Mouse (Mus musculus): ENCODE measurements around the gene Dnah6. TPM values are rescaled to one million over a fixed set of nuclear protein-coding genes. Genes with fewer than 3 reads are reported as not detected.

Gene Dnah6
- polyA plus RNA-seq, 1 experiment from 2014 or later: 0.02 TPM

GRCm38 (mm10) chr6:73233202-73233726 lies 11.8 kb upstream of the Dnah6 start:
- Histone ChIP-seq H3K4me1 (replicated peaks; ENCODE audit: control insufficient read depth, insufficient read depth) (no peaks in the 10 kb centered on the region), H3K9ac (ENCODE audit: low read length) (no peak overlapping the region), H3K27me3 (ENCODE audit: control insufficient read depth, insufficient read depth, low read length) (no peaks in the 10 kb centered on the region), H3K27ac (replicated peaks) (no peak overlapping the region), H3K9me3 (ENCODE audit: control insufficient read depth, low read length) (no peaks in the 10 kb centered on the region), H3K4me3 (ENCODE audit: low read depth, low read length) (no peak overlapping the region), H3K4me2 (replicated peaks; ENCODE audit: low read depth) (no peak overlapping the region), H3K36me3 (ENCODE audit: control insufficient read depth, insufficient read depth, low read length) (no peaks in the 10 kb centered on the region)
- DNase-seq (ENCODE audit: low spot score) (no peak), ATAC-seq (ENCODE audit: low FRiP score, low TSS enrichment) (no peak)
- 95% methylated on average over 6 of the region's 6 CpGs for WGBS
- TF ChIP-seq CTCF (IDR thresholded peaks at IDR 0.05; ENCODE audit: low read depth): peak; percentile 52
- no peak for TF ChIP-seq EP300 (optimal IDR thresholded peaks at IDR 0.05)

GRCm38 (mm10) chr6:73232152-73232584 lies 10.7 kb upstream of the Dnah6 start:
- TF ChIP-seq CTCF (IDR thresholded peaks at IDR 0.05; ENCODE audit: low read depth): no peak
- no peak for TF ChIP-seq EP300 (optimal IDR thresholded peaks at IDR 0.05)
- Histone ChIP-seq H3K4me1 (replicated peaks; ENCODE audit: control insufficient read depth, insufficient read depth) (no peaks in the 10 kb centered on the region), H3K9me3 (ENCODE audit: control insufficient read depth, low read length) (no peaks in the 10 kb centered on the region), H3K27ac (replicated peaks) (no peak overlapping the region), H3K4me3 (ENCODE audit: low read depth, low read length) (no peak overlapping the region), H3K9ac (ENCODE audit: low read length) (no peak overlapping the region), H3K36me3 (ENCODE audit: control insufficient read depth, insufficient read depth, low read length) (no peaks in the 10 kb centered on the region), H3K27me3 (ENCODE audit: control insufficient read depth, insufficient read depth, low read length) (no peaks in the 10 kb centered on the region), H3K4me2 (replicated peaks; ENCODE audit: low read depth) (peak overlapping the region; percentile 31)
- ATAC-seq (ENCODE audit: low FRiP score, low TSS enrichment) (peak; percentile 87), DNase-seq (ENCODE audit: low spot score) (peak; percentile 72)
- WGBS: 50% methylated on average over 12 of the region's 12 CpGs

GRCm38 (mm10) chr6:73228881-73229280 lies 7.4 kb upstream of the Dnah6 start:
- DNase-seq (ENCODE audit: low spot score): no peak
- TF ChIP-seq CTCF (IDR thresholded peaks at IDR 0.05; ENCODE audit: low read depth) (no peak), EP300 (optimal IDR thresholded peaks at IDR 0.05) (no peak)
- Histone ChIP-seq H3K27me3 (ENCODE audit: control insufficient read depth, insufficient read depth, low read length) (no peaks in the 10 kb centered on the region), H3K4me2 (replicated peaks; ENCODE audit: low read depth) (no peak overlapping the region), H3K4me1 (replicated peaks; ENCODE audit: control insufficient read depth, insufficient read depth) (no peaks in the 10 kb centered on the region), H3K27ac (replicated peaks) (no peak overlapping the region), H3K9ac (ENCODE audit: low read length) (no peak overlapping the region), H3K4me3 (ENCODE audit: low read depth, low read length) (no peak overlapping the region), H3K9me3 (ENCODE audit: control insufficient read depth, low read length) (no peaks in the 10 kb centered on the region), H3K36me3 (ENCODE audit: control insufficient read depth, insufficient read depth, low read length) (no peaks in the 10 kb centered on the region)
- WGBS: 57% methylated on average over 3 of the region's 3 CpGs
- ATAC-seq (ENCODE audit: low FRiP score, low TSS enrichment): no peak

GRCm38 (mm10) chr6:73228408-73228807 lies 7.0 kb upstream of the Dnah6 start:
- no peak overlapping the region for H3K27ac ChIP-seq (replicated peaks)
- TF ChIP-seq CTCF (IDR thresholded peaks at IDR 0.05; ENCODE audit: low read depth): no peak
- no peak for TF ChIP-seq EP300 (optimal IDR thresholded peaks at IDR 0.05)
- H3K4me1 ChIP-seq (replicated peaks; ENCODE audit: control insufficient read depth, insufficient read depth): no peaks in the 10 kb centered on the region
- no peaks in the 10 kb centered on the region for H3K9me3 ChIP-seq (ENCODE audit: control insufficient read depth, low read length)
- H3K36me3 ChIP-seq (ENCODE audit: control insufficient read depth, insufficient read depth, low read length): no peaks in the 10 kb centered on the region
- 23% methylated on average over 4 of the region's 4 CpGs for WGBS
- H3K9ac ChIP-seq (ENCODE audit: low read length): no peak overlapping the region
- H3K27me3 ChIP-seq (ENCODE audit: control insufficient read depth, insufficient read depth, low read length): no peaks in the 10 kb centered on the region
- no peak overlapping the region for H3K4me2 ChIP-seq (replicated peaks; ENCODE audit: low read depth)
- ATAC-seq (ENCODE audit: low FRiP score, low TSS enrichment): no peak
- H3K4me3 ChIP-seq (ENCODE audit: low read depth, low read length): no peak overlapping the region
- no peak for DNase-seq (ENCODE audit: low spot score)

GRCm38 (mm10) chr6:73227376-73228158 lies 6.1 kb upstream of the Dnah6 start:
- DNase-seq (ENCODE audit: low spot score): peak; percentile 29
- Histone ChIP-seq H3K27me3 (ENCODE audit: control insufficient read depth, insufficient read depth, low read length) (no peaks in the 10 kb centered on the region), H3K36me3 (ENCODE audit: control insufficient read depth, insufficient read depth, low read length) (no peaks in the 10 kb centered on the region), H3K4me1 (replicated peaks; ENCODE audit: control insufficient read depth, insufficient read depth) (no peaks in the 10 kb centered on the region), H3K9ac (ENCODE audit: low read length) (no peak overlapping the region), H3K4me3 (ENCODE audit: low read depth, low read length) (no peak overlapping the region), H3K4me2 (replicated peaks; ENCODE audit: low read depth) (no peak overlapping the region), H3K9me3 (ENCODE audit: control insufficient read depth, low read length) (no peaks in the 10 kb centered on the region), H3K27ac (replicated peaks) (no peak overlapping the region)
- TF ChIP-seq EP300 (optimal IDR thresholded peaks at IDR 0.05): no peak
- peak; percentile 70 for TF ChIP-seq CTCF (IDR thresholded peaks at IDR 0.05; ENCODE audit: low read depth)
- ATAC-seq (ENCODE audit: low FRiP score, low TSS enrichment): no peak
- WGBS: 33% methylated on average over 9 of the region's 10 CpGs
